8 mouse cellular contexts compared by ENCODE assay signal in genomic region chr5:122501101-122502076, GRCm38 (mm10). TPM values are rescaled to one million over a fixed set of nuclear protein-coding genes. Genes with fewer than 3 reads are reported as not detected.
DNase-seq lines count a peak whose midpoint lies in the region; ATAC-seq and TF ChIP-seq lines count a peak whose summit lies in the region.

No protein-coding gene starts in this region.

- H3K27me3 ChIP-seq in ES-Bruce4 (ENCODE audit: control insufficient read depth, insufficient read depth, low read length, poor library complexity, severe bottlenecking), result no peaks in the 10 kb centered on the region
- H3K27me3 ChIP-seq in lung, postnatal 0 days (replicated peaks; ENCODE audit: insufficient read depth, low read length), result no peaks in the 10 kb centered on the region

- intact Hi-C loops in heart, postnatal 14 days (cut with DNase I), result loop anchor here (2.0 kb wide), 1 partner anchor 45 kb away; no protein-coding TSS in a partner anchor

- H3K4me1 ChIP-seq in ES-Bruce4 (ENCODE audit: control insufficient read depth, insufficient read depth, low read length), result peaks cover 3% of the 10 kb centered on the region
- H3K4me1 ChIP-seq in bone marrow macrophage, adult 2 months (ENCODE audit: control insufficient read depth, insufficient read depth, low read length), result peaks cover 17% of the 10 kb centered on the region
- H3K4me1 ChIP-seq in lung, postnatal 0 days (ENCODE audit: insufficient read depth, low read depth, low read length), result peaks cover 6% of the 10 kb centered on the region; the same call in 1 of the 2 replicates

- TF ChIP-seq EP300 in ES-Bruce4 (IDR thresholded peaks at IDR 0.05; ENCODE audit: insufficient read depth, low read depth, low read length), result no peak
- TF ChIP-seq EP300 in lung, postnatal 0 days (IDR thresholded peaks at IDR 0.05), result no peak

- no peak for TF ChIP-seq CTCF in ES-Bruce4 (IDR thresholded peaks at IDR 0.05; ENCODE audit: low read depth, low read length)
- no peak for TF ChIP-seq CTCF in bone marrow macrophage, adult 2 months (IDR thresholded peaks at IDR 0.05; ENCODE audit: low read depth, low read length)
- peak; percentile 13; the same call in 1 of the 2 replicates for TF ChIP-seq CTCF in lung, postnatal 0 days (IDR thresholded peaks at IDR 0.05)

- peaks cover 31% of the 10 kb centered on the region for H3K36me3 ChIP-seq in ES-Bruce4 (ENCODE audit: control insufficient read depth, insufficient read depth, low read length, poor library complexity, severe bottlenecking)
- no peaks in the 10 kb centered on the region for H3K36me3 ChIP-seq in lung, postnatal 0 days (ENCODE audit: insufficient read depth, low read length)

- peak overlapping the region; percentile 87 for H3K4me2 ChIP-seq in lung, postnatal 0 days (replicated peaks; ENCODE audit: low read depth, low read length)

- peak overlapping the region; percentile 93 for H3K4me3 ChIP-seq in ES-Bruce4 (ENCODE audit: low read depth, low read length)
- H3K4me3 ChIP-seq in bone marrow macrophage, adult 2 months (ENCODE audit: insufficient read depth, low read length), result peak overlapping the region; percentile 91
- peak overlapping the region; percentile 92 for H3K4me3 ChIP-seq in lung, postnatal 0 days (ENCODE audit: low read depth, low read length)

- peak overlapping the region; percentile 87 for H3K9ac ChIP-seq in ES-Bruce4 (ENCODE audit: low read depth, poor library complexity, severe bottlenecking)
- H3K9ac ChIP-seq in lung, postnatal 0 days (replicated peaks; ENCODE audit: low read depth), result peak overlapping the region; percentile 92

- peak overlapping the region; percentile 45 for H3K27ac ChIP-seq in ES-Bruce4 (ENCODE audit: insufficient read depth, low read length)
- H3K27ac ChIP-seq in bone marrow macrophage, adult 2 months (ENCODE audit: insufficient read depth, low read depth, low read length), result peak overlapping the region; percentile 91
- peak overlapping the region; percentile 99 for H3K27ac ChIP-seq in lung, postnatal 0 days (ENCODE audit: low read length)

- peak; percentile 57 for ATAC-seq in erythroblast, adult 5-6 weeks (replicated peaks; ENCODE audit: low FRiP score, poor library complexity, severe bottlenecking)
- ATAC-seq in lung, postnatal 0 days, result peak; percentile 43

- no peaks in the 10 kb centered on the region for H3K9me3 ChIP-seq in ES-Bruce4 (replicated peaks; ENCODE audit: control insufficient read depth, insufficient read depth, low read length, poor library complexity, severe bottlenecking)
- H3K9me3 ChIP-seq in lung, postnatal 0 days (ENCODE audit: low read length), result no peaks in the 10 kb centered on the region

- no peak for TF ChIP-seq POLR2A in ES-Bruce4 (IDR thresholded peaks at IDR 0.05; ENCODE audit: insufficient read depth, low read length)
- TF ChIP-seq POLR2A in bone marrow macrophage, adult 2 months (IDR thresholded peaks at IDR 0.05; ENCODE audit: borderline replicate concordance, low read depth, low read length), result no peak

- peak; percentile 76 for DNase-seq in heart, postnatal 14 days
- peak; percentile 34 for DNase-seq in layer of hippocampus, adult 9-11 months
- peak; percentile 57 for DNase-seq in lung, postnatal 0 days (ENCODE audit: low spot score)
- DNase-seq in retina, embryonic 14.5 days (ENCODE audit: low spot score), result peak; percentile 69
- DNase-seq in urinary bladder, postnatal 25 days (ENCODE audit: low spot score), result peak; percentile 56

- WGBS in lung, postnatal 0 days, result under 1% methylated on average over 77 of the region's 113 CpGs

RNA-seq across cellular contexts. Expression of gene Atp2a2, which starts 0.6 kb away (rescaled TPM):
- 165 and 177 TPM in 2 replicates for polyA plus RNA-seq in ES-Bruce4 (2011; ENCODE audit: insufficient read depth, insufficient read length, low read depth, missing spikeins)
- polyA plus RNA-seq in bone marrow macrophage, adult 2 months (2012; ENCODE audit: insufficient read depth, insufficient read length, missing spikeins), result 57.0 and 57.2 TPM in 2 replicates
- 20.2 and 37.4 TPM in 2 replicates for total RNA-seq in erythroblast, adult 5-6 weeks (2015; ENCODE audit: low replicate concordance)
- 38.8 and 71.8 TPM in 2 replicates for total RNA-seq in erythroblast, adult 5-6 weeks (2017; ENCODE audit: low replicate concordance)
- 1,000 to 10,000 TPM; 9,386 to 9,784 TPM for total RNA-seq in heart, postnatal 14 days (2021)
- polyA plus RNA-seq in lung, postnatal 0 days (2015; fragmentation: Nextera tagmentation; extraction: Ambion mirVana), result 27.4 and 32.4 TPM in 2 replicates

Comparison
In these comparisons a context has a peak if more than half of its experiments do, and no peak if none do; other contexts are left out.
1. Peak in every context shown above with its lines: DNase-seq, ATAC-seq, H3K4me3 ChIP-seq and H3K27ac ChIP-seq.
2. H3K27ac ChIP-seq: peak in every context shown above with its lines; median percentile 99 in lung, postnatal 0 days; 91 in bone marrow macrophage, adult 2 months; 45 in ES-Bruce4.